Mouse (Mus musculus): ENCODE data around the gene Tnfrsf1b.

DNA sequence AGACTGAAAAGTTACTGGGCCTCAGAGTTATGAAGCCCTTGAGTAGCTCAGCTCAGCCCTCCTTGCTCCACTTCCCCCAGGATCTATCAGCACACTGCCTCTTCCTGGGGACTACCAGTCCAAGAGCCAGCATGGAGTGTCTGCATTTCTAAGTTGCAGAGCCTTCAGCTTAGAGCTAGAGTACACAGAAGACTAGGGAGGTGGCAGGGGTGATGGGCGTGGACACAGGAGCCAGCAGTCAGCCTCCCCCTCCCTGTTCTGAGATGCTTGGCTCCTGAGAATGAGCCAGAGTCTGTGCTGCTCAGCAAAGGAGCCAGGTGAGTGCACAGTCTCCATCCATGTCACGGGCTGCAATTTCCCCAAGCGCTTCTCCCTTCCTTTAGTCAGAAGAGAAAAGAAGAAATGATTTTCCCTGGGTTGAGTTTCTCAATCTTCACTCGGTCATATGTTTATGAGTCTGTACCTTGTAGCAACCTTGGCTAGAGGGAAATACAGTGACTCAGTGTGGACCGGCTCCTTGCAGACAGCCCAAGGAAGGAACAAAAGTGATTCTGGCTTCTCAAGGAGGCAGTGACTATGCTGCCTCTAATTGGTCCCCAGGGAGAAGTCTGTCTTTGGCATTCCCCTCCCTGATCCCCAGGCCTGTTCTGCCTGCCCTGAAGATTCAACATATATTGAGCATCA is 11.2 kb upstream of the Tnfrsf1b start:
- TF ChIP-seq CTCF (IDR thresholded peaks at IDR 0.05; ENCODE audit: control insufficient read depth, insufficient read depth, low read length) (no peak), POLR2A (IDR thresholded peaks at IDR 0.05; ENCODE audit: borderline replicate concordance, control insufficient read depth, low read depth, low read length) (no peak)
